Mouse (Mus musculus): ENCODE data around the gene Syna. TPM values are rescaled to one million over a fixed set of nuclear protein-coding genes. Genes with fewer than 3 reads are reported as not detected.

The Syna gene
- polyA plus RNA-seq, 1 experiment from 2014 or later = not detected

DNA sequence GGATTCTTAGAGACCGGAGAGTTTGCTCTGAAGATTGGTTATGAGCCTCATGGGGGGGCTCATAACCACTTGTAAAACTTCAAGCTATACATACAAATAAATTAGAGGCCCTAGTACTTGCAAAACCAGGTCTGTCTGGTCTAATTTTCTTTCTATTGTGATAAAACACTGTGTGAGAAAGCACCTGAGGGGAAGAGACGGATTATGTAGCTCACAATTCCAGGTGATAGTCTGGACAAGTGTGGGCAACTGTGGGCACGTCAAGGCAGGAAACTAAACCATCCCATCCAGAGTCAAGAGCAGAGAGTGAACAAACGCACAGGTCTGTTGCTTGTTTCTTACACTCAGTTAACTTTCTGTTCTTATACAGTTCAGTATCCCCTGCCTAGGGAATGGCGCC lies 40.5 kb downstream of the Syna start:
- H3K27me3 ChIP-seq (ENCODE audit: control insufficient read depth, insufficient read depth, low read length) = no peaks in the 10 kb centered on the region
- ATAC-seq (ENCODE audit: insufficient number of reproducible peaks, low FRiP score, low TSS enrichment, low read depth) (no peak), DNase-seq (ENCODE audit: low spot score) (no peak)
- no peak overlapping the region for H3K27ac ChIP-seq (replicated peaks; ENCODE audit: low read depth, low read length)
- H3K4me3 ChIP-seq (ENCODE audit: low read depth, low read length) = no peak overlapping the region
- H3K9me3 ChIP-seq (ENCODE audit: control insufficient read depth, low read length) = no peaks in the 10 kb centered on the region
- 81% methylated on average over 5 of the region's 5 CpGs for WGBS
- H3K4me2 ChIP-seq (ENCODE audit: low read depth, severe bottlenecking) = no peak overlapping the region
- peaks cover 34% of the 10 kb centered on the region for H3K36me3 ChIP-seq (ENCODE audit: control insufficient read depth, insufficient read depth, low read length)
- no peak overlapping the region for H3K9ac ChIP-seq (ENCODE audit: low read length)
- H3K4me1 ChIP-seq (ENCODE audit: control insufficient read depth, insufficient read depth, low read length) = no peaks in the 10 kb centered on the region

DNA sequence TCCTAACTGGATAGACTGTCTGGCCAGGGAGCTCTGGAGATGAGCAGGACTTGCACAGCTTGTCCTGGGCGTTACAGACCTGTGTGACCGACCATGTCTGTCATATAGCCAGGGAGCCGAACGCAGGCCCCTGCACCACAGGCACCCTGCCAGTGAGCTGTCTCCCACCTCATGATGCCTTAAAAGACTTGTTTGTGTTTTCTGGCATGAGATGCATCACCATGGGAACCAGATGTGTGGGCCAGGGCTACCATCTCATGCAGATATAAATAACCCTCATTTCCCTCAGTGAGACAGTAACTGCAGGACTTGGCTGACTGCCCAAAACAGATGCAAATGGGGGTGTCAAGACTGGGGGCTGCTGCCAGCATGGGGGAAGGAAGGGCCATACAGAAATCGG lies 47.9 kb downstream of the Syna start:
- Histone ChIP-seq H3K4me1 (ENCODE audit: control insufficient read depth, insufficient read depth, low read length) (no peaks in the 10 kb centered on the region), H3K4me2 (ENCODE audit: low read depth, severe bottlenecking) (no peak overlapping the region), H3K4me3 (ENCODE audit: low read depth, low read length) (no peak overlapping the region), H3K27me3 (ENCODE audit: control insufficient read depth, insufficient read depth, low read length) (no peaks in the 10 kb centered on the region), H3K27ac (replicated peaks; ENCODE audit: low read depth, low read length) (no peak overlapping the region), H3K36me3 (ENCODE audit: control insufficient read depth, insufficient read depth, low read length) (peaks cover 33% of the 10 kb centered on the region; the same call in 1 of the 2 replicates), H3K9ac (ENCODE audit: low read length) (no peak overlapping the region), H3K9me3 (ENCODE audit: control insufficient read depth, low read length) (no peaks in the 10 kb centered on the region)
- ATAC-seq (ENCODE audit: insufficient number of reproducible peaks, low FRiP score, low TSS enrichment, low read depth) (no peak), DNase-seq (ENCODE audit: low spot score) (no peak)
- 87% methylated on average over 5 of the region's 5 CpGs for WGBS

- Histone ChIP-seq H3K36me3 (ENCODE audit: control insufficient read depth, insufficient read depth, low read length) (peaks cover 20% of the 10 kb centered on the region; the same call in 1 of the 2 replicates), H3K4me3 (ENCODE audit: low read depth, low read length) (no peak overlapping the region), H3K4me1 (ENCODE audit: control insufficient read depth, insufficient read depth, low read length) (no peaks in the 10 kb centered on the region), H3K4me2 (ENCODE audit: low read depth, severe bottlenecking) (no peak overlapping the region), H3K9ac (ENCODE audit: low read length) (no peak overlapping the region), H3K9me3 (ENCODE audit: control insufficient read depth, low read length) (no peaks in the 10 kb centered on the region), H3K27ac (replicated peaks; ENCODE audit: low read depth, low read length) (no peak overlapping the region), H3K27me3 (ENCODE audit: control insufficient read depth, insufficient read depth, low read length) (no peaks in the 10 kb centered on the region)
- 90% methylated on average over 5 of the region's 5 CpGs for WGBS
- no peak for DNase-seq (ENCODE audit: low spot score)
- ATAC-seq (ENCODE audit: insufficient number of reproducible peaks, low FRiP score, low TSS enrichment, low read depth) = no peak
These were observed 49.7 kb downstream of the Syna start for GRCm38 (mm10) chr5:134510266-134510665.

GRCm38 (mm10) chr5:134508965-134509364 lies 51.0 kb downstream of the Syna start:
- no peak overlapping the region for H3K4me3 ChIP-seq (ENCODE audit: low read depth, low read length)
- WGBS = 88% methylated on average over 5 of the region's 5 CpGs
- DNase-seq (ENCODE audit: low spot score) (no peak), ATAC-seq (ENCODE audit: insufficient number of reproducible peaks, low FRiP score, low TSS enrichment, low read depth) (no peak)
- peaks cover 13% of the 10 kb centered on the region; the same call in 1 of the 2 replicates for H3K36me3 ChIP-seq (ENCODE audit: control insufficient read depth, insufficient read depth, low read length)
- no peak overlapping the region for H3K9ac ChIP-seq (ENCODE audit: low read length)
- no peaks in the 10 kb centered on the region for H3K4me1 ChIP-seq (ENCODE audit: control insufficient read depth, insufficient read depth, low read length)
- H3K27ac ChIP-seq (replicated peaks; ENCODE audit: low read depth, low read length) = no peak overlapping the region
- H3K9me3 ChIP-seq (ENCODE audit: control insufficient read depth, low read length) = no peaks in the 10 kb centered on the region
- H3K27me3 ChIP-seq (ENCODE audit: control insufficient read depth, insufficient read depth, low read length) = no peaks in the 10 kb centered on the region
- no peak overlapping the region for H3K4me2 ChIP-seq (ENCODE audit: low read depth, severe bottlenecking)

Small RNAs within 50 kb of the gene (microRNA-seq; reads per million reads assigned to microRNA genes)
- not detected for gene Mir7228

Other genes with a start within 250 kb of the Syna start
- 211 and 222 TPM in 2 replicates for gene Gtf2i, start 245.4 kb downstream of the Syna start, polyA plus RNA-seq (2014; fragmentation: Nextera tagmentation; extraction: Ambion mirVana)
- 126 and 135 TPM in 2 replicates for gene Gtf2ird1, start 103.5 kb downstream of the Syna start, polyA plus RNA-seq (2014; fragmentation: Nextera tagmentation; extraction: Ambion mirVana)
- 6.8 and 6.9 TPM in 2 replicates for gene Clip2, start 7.7 kb downstream of the Syna start, polyA plus RNA-seq (2014; fragmentation: Nextera tagmentation; extraction: Ambion mirVana)
- gene Rfc2, start 21.2 kb upstream of the Syna start, polyA plus RNA-seq (2014; fragmentation: Nextera tagmentation; extraction: Ambion mirVana) = 395 and 420 TPM in 2 replicates
- gene Lat2, start 54.9 kb upstream of the Syna start, polyA plus RNA-seq (2014; fragmentation: Nextera tagmentation; extraction: Ambion mirVana) = 1.3 and 2.2 TPM in 2 replicates
- gene Eif4h, start 79.3 kb upstream of the Syna start, polyA plus RNA-seq (2014; fragmentation: Nextera tagmentation; extraction: Ambion mirVana) = 551 and 553 TPM in 2 replicates
- gene Limk1, start 128.4 kb upstream of the Syna start, polyA plus RNA-seq (2014; fragmentation: Nextera tagmentation; extraction: Ambion mirVana) = 5.4 and 5.6 TPM in 2 replicates
- gene Eln, start 187.2 kb upstream of the Syna start, polyA plus RNA-seq (2014; fragmentation: Nextera tagmentation; extraction: Ambion mirVana) = 3.8 and 4.2 TPM in 2 replicates